Mouse (Mus musculus): ENCODE results near the gene Cacng1. TPM values are rescaled to one million over a fixed set of nuclear protein-coding genes. Genes with fewer than 3 reads are reported as not detected.

Cacng1 gene
- not detected in 2 replicates for polyA plus RNA-seq (2016; fragmentation: Nextera tagmentation; extraction: Ambion mirVana)

- no peak for DNase-seq (ENCODE audit: low spot score)
- no peak within 1 kb of the TSS for H3K27ac ChIP-seq
- H3K27me3 ChIP-seq (ENCODE audit: low read depth, poor library complexity, severe bottlenecking), result no peaks in the 10 kb centered on the region
- H3K9me3 ChIP-seq (replicated peaks), result no peaks in the 10 kb centered on the region
- WGBS, result 83% methylated on average over 16 of the region's 16 CpGs
- H3K4me1 ChIP-seq, result 0 out of 2 replicates have a peak, but pooled peaks cover 2% of the 10 kb centered on the region
- H3K36me3 ChIP-seq, result no peaks in the 10 kb centered on the region
- no peak within 1 kb of the TSS for H3K4me3 ChIP-seq
These were observed at the start of gene Cacng1 for GRCm38 (mm10) chr11:107716332-107716938. TSS of gene Cacng1 (minus strand) at chr11:107716522.

- 37% methylated on average over 8 of the region's 8 CpGs for WGBS
- Histone ChIP-seq H3K4me1 (peaks cover 18% of the 10 kb centered on the region), H3K27me3 (ENCODE audit: low read depth, poor library complexity, severe bottlenecking) (0 out of 2 replicates have a peak, but pooled peaks cover 4% of the 10 kb centered on the region), H3K36me3 (no peaks in the 10 kb centered on the region), H3K27ac (no peak overlapping the region; the same call in 1 of the 2 replicates), H3K4me3 (no peak overlapping the region), H3K9me3 (replicated peaks) (no peaks in the 10 kb centered on the region; the same call in 1 of the 2 replicates)
- DNase-seq (ENCODE audit: low spot score), result no peak
These were observed 46.6 kb upstream of the Cacng1 start for GRCm38 (mm10) chr11:107762688-107763460.

- DNase-seq (ENCODE audit: low spot score), result no peak
- Histone ChIP-seq H3K4me1 (peaks cover 18% of the 10 kb centered on the region), H3K4me3 (no peak overlapping the region), H3K36me3 (no peaks in the 10 kb centered on the region), H3K27me3 (ENCODE audit: low read depth, poor library complexity, severe bottlenecking) (0 out of 2 replicates have a peak, but pooled peaks cover 4% of the 10 kb centered on the region), H3K9me3 (replicated peaks) (no peaks in the 10 kb centered on the region; the same call in 1 of the 2 replicates), H3K27ac (no peak overlapping the region)
- 84% methylated on average over 10 of the region's 10 CpGs for WGBS
These were observed 45.6 kb upstream of the Cacng1 start for GRCm38 (mm10) chr11:107761790-107762500.

- no peak overlapping the region for H3K27ac ChIP-seq
- H3K4me1 ChIP-seq, result peaks cover 18% of the 10 kb centered on the region
- DNase-seq (ENCODE audit: low spot score), result no peak
- H3K36me3 ChIP-seq, result no peaks in the 10 kb centered on the region
- WGBS, result 74% methylated on average over 10 of the region's 10 CpGs
- H3K27me3 ChIP-seq (ENCODE audit: low read depth, poor library complexity, severe bottlenecking), result 0 out of 2 replicates have a peak, but pooled peaks cover 4% of the 10 kb centered on the region
- H3K9me3 ChIP-seq (replicated peaks), result no peaks in the 10 kb centered on the region; the same call in 1 of the 2 replicates
- no peak overlapping the region for H3K4me3 ChIP-seq
These were observed 43.7 kb upstream of the Cacng1 start for GRCm38 (mm10) chr11:107760001-107760400.

- DNase-seq (ENCODE audit: low spot score), result no peak
- 89% methylated on average over 9 of the region's 9 CpGs for WGBS
- Histone ChIP-seq H3K9me3 (replicated peaks) (no peaks in the 10 kb centered on the region; the same call in 1 of the 2 replicates), H3K4me1 (peaks cover 18% of the 10 kb centered on the region), H3K27me3 (ENCODE audit: low read depth, poor library complexity, severe bottlenecking) (0 out of 2 replicates have a peak, but pooled peaks cover 4% of the 10 kb centered on the region), H3K27ac (no peak overlapping the region), H3K4me3 (no peak overlapping the region), H3K36me3 (no peaks in the 10 kb centered on the region)
These were observed 43.2 kb upstream of the Cacng1 start for GRCm38 (mm10) chr11:107759516-107759915.

GRCm38 (mm10) chr11:107749114-107749513 is 32.8 kb upstream of the Cacng1 start:
- H3K36me3 ChIP-seq, result no peaks in the 10 kb centered on the region
- no peak for DNase-seq (ENCODE audit: low spot score)
- 88% methylated on average over 5 of the region's 5 CpGs for WGBS
- no peak overlapping the region for H3K27ac ChIP-seq
- H3K4me3 ChIP-seq, result no peak overlapping the region
- H3K4me1 ChIP-seq, result no peaks in the 10 kb centered on the region
- no peaks in the 10 kb centered on the region for H3K9me3 ChIP-seq (replicated peaks)
- H3K27me3 ChIP-seq (ENCODE audit: low read depth, poor library complexity, severe bottlenecking), result no peaks in the 10 kb centered on the region

- no peaks in the 10 kb centered on the region for H3K36me3 ChIP-seq
- H3K27ac ChIP-seq, result no peak overlapping the region
- WGBS, result 84% methylated on average over 5 of the region's 5 CpGs
- no peak for DNase-seq (ENCODE audit: low spot score)
- H3K27me3 ChIP-seq (ENCODE audit: low read depth, poor library complexity, severe bottlenecking), result no peaks in the 10 kb centered on the region
- no peaks in the 10 kb centered on the region for H3K4me1 ChIP-seq
- H3K4me3 ChIP-seq, result no peak overlapping the region
- H3K9me3 ChIP-seq (replicated peaks), result no peaks in the 10 kb centered on the region
These were observed 32.1 kb upstream of the Cacng1 start for GRCm38 (mm10) chr11:107748243-107749035.

GRCm38 (mm10) chr11:107743100-107743499 is 26.8 kb upstream of the Cacng1 start:
- H3K4me3 ChIP-seq, result no peak overlapping the region
- no peaks in the 10 kb centered on the region for H3K9me3 ChIP-seq (replicated peaks)
- 0 out of 2 replicates have a peak, but pooled peaks cover 10% of the 10 kb centered on the region for H3K4me1 ChIP-seq
- no peaks in the 10 kb centered on the region for H3K27me3 ChIP-seq (ENCODE audit: low read depth, poor library complexity, severe bottlenecking)
- no peak overlapping the region for H3K27ac ChIP-seq
- no peak for DNase-seq (ENCODE audit: low spot score)
- 76% methylated on average over 3 of the region's 3 CpGs for WGBS
- no peaks in the 10 kb centered on the region for H3K36me3 ChIP-seq

GRCm38 (mm10) chr11:107738418-107739099 is 22.2 kb upstream of the Cacng1 start:
- WGBS, result 85% methylated on average over 20 of the region's 20 CpGs
- no peaks in the 10 kb centered on the region for H3K27me3 ChIP-seq (ENCODE audit: low read depth, poor library complexity, severe bottlenecking)
- no peak for DNase-seq (ENCODE audit: low spot score)
- H3K27ac ChIP-seq, result no peak overlapping the region; the same call in 1 of the 2 replicates
- H3K36me3 ChIP-seq, result no peaks in the 10 kb centered on the region
- 0 out of 2 replicates have a peak, but pooled peaks cover 10% of the 10 kb centered on the region for H3K4me1 ChIP-seq
- no peak overlapping the region for H3K4me3 ChIP-seq
- H3K9me3 ChIP-seq (replicated peaks), result no peaks in the 10 kb centered on the region

GRCm38 (mm10) chr11:107737886-107738285 is 21.6 kb upstream of the Cacng1 start:
- H3K4me3 ChIP-seq, result no peak overlapping the region
- no peaks in the 10 kb centered on the region for H3K36me3 ChIP-seq
- DNase-seq (ENCODE audit: low spot score), result no peak
- H3K27ac ChIP-seq, result no peak overlapping the region
- H3K27me3 ChIP-seq (ENCODE audit: low read depth, poor library complexity, severe bottlenecking), result no peaks in the 10 kb centered on the region
- no peaks in the 10 kb centered on the region for H3K9me3 ChIP-seq (replicated peaks)
- 0 out of 2 replicates have a peak, but pooled peaks cover 10% of the 10 kb centered on the region for H3K4me1 ChIP-seq
- WGBS, result 84% methylated on average over 6 of the region's 6 CpGs

GRCm38 (mm10) chr11:107734133-107734532 is 17.8 kb upstream of the Cacng1 start:
- H3K4me1 ChIP-seq, result 0 out of 2 replicates have a peak, but pooled peaks cover 5% of the 10 kb centered on the region
- WGBS, result 79% methylated on average over 7 of the region's 7 CpGs
- H3K36me3 ChIP-seq, result no peaks in the 10 kb centered on the region
- no peak overlapping the region for H3K4me3 ChIP-seq
- H3K27me3 ChIP-seq (ENCODE audit: low read depth, poor library complexity, severe bottlenecking), result no peaks in the 10 kb centered on the region
- H3K27ac ChIP-seq, result no peak overlapping the region
- H3K9me3 ChIP-seq (replicated peaks), result no peaks in the 10 kb centered on the region
- no peak for DNase-seq (ENCODE audit: low spot score)
